Mouse (Mus musculus) lung, adult 18-20 months (tissue): ENCODE data around the gene Ubb.
"Not testable (repeated sequence)": the region's sequence is repeated elsewhere in the genome, so short reads cannot be mapped to it uniquely, and the experiment has no call there.

Experiments used
- DNase-seq, 2 experiments: peaks; one replicate each; pipeline ENCODE4 v3.0.0; 2022; ENCODE audit warnings: mixed read lengths in 2 of 2

Gene Ubb

DNA sequence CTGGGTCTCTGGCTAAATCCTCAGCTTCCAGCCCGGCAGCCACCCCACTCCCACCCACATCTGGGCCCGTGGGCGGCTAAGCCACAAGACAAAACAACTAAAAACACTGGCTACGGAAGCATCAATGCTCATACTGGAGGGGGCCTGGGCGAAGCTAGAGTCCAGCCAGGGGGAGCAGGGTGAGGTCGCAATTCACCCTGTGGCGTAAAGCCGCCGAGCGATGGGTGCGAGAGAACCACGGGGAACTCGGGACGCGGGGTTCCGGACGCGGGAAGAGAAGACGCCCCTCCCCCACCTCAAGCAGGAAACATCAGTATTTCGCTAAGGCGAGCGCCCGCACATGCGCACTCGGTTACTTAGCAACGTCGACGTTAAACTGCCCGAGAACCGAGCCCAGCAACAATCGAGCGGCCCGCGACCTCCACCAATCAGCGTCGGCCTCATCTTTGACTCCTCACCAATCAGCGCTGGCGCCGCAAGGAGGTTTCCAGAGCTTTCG is at the start of gene Ubb:
Gene Ubb, plus strand, starts transcription at position 445 of the 499 bp plus-strand sequence.
- peak; percentile 99 to 100 for DNase-seq

DNA sequence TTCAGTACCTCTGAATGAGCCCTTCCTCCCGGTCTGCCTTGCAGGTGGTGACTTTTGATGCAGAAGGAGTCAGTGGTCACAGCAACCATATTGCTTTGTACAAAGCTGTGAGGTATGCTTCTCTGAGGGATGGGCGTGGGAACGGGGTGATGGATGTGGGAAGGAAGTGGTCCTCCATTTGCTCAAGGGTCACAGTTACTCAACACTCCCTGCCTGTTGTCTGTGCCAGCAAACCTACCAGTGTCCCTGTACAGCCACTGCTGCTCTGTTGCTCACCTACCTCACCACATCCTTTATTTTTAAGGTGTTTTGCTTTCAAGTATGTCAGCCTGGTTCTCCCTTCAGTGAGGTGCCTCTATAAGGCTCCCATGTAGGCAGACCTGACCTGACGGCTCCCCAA is 43.3 kb upstream of the Ubb start:
- DNase-seq: no peak

GRCm38 (mm10) chr11:62508365-62508764 is 42.6 kb upstream of the Ubb start:
- DNase-seq: not testable (repeated sequence)

- not testable (repeated sequence) for DNase-seq
Measured at GRCm38 (mm10) chr11:62508816-62509215, 42.2 kb upstream of the Ubb start.

GRCm38 (mm10) chr11:62509571-62509970 is 41.4 kb upstream of the Ubb start:
- no peak for DNase-seq

DNA sequence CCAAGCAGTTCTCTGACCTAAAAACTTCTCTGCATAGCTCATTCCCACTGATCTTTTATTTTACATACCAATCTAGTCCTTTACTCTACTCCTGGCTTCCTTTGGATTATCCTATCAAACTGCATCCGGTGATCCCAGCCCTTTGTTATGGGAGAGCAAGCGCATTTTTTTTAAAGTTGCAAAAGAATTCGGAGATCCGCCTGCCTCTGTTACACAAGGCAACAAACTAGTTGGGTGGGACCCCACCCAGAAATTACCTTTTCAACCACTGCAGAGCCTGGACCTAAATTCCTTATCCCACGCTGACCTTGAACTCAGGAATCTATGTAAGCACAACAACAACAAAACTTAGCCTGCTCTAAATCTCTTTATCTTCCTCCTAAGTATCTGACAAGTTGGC is 40.0 kb upstream of the Ubb start:
- no peak for DNase-seq

DNA sequence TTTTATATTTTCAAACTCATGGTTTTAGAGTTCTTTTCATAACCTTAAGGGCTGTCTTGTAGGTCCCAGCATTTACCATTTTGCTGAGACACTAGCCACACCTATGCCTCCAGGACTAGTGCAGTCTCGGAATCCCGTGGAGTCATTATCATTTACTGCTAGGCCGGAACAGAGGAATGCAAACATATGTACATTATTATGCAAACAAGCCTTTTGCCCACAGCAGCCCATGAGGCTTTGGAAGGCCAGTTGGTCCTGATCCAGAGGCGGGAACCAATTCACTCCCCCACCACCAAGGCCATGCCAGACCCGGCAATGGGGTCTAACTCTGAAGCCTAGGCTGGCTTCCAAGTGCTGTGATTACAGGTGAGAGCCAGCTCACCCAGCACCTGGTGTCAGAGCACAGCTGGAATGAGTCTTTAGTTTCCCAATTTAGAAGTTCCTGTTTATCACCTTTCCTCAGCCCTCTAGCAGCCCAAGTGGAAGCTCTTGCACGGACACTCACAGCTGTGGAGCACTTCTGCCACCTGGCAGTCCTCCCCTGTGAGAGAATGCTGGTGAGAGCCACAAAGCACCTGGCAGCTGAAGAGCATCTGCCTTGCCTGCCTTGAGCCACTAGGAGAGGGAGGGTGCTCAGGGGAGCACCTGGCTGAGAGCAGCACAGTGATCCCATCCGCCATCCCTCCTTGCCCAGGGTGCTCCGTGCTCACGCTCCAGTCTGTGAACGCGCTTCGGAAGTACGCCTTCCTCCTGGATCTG is 39.3 kb upstream of the Ubb start:
- DNase-seq: peak; percentile 22 to 36

GRCm38 (mm10) chr11:62512529-62513080 is 38.4 kb upstream of the Ubb start:
- DNase-seq: no peak

- DNase-seq: no peak
Measured at GRCm38 (mm10) chr11:62513311-62513710, 37.7 kb upstream of the Ubb start.

GRCm38 (mm10) chr11:62518991-62519390 is 32.0 kb upstream of the Ubb start:
- peak in 1 of 2 experiments; percentile 9 for DNase-seq

GRCm38 (mm10) chr11:62522283-62522682 is 28.7 kb upstream of the Ubb start:
- DNase-seq: no peak

GRCm38 (mm10) chr11:62537089-62537488 is 13.9 kb upstream of the Ubb start:
- no peak for DNase-seq

- DNase-seq: no peak
Measured at GRCm38 (mm10) chr11:62537590-62537989, 13.4 kb upstream of the Ubb start.

- DNase-seq: peak; percentile 49 to 58
Measured at GRCm38 (mm10) chr11:62538321-62539088, 12.5 kb upstream of the Ubb start.

- DNase-seq: peak; percentile 73 to 75
Measured at GRCm38 (mm10) chr11:62539089-62539890, 11.7 kb upstream of the Ubb start, which contains the start of gene Cenpv. TSS of gene Cenpv (minus strand) at chr11:62539261.

GRCm38 (mm10) chr11:62540167-62540566 is 10.8 kb upstream of the Ubb start:
- DNase-seq: no peak

- no peak for DNase-seq
Measured at GRCm38 (mm10) chr11:62540969-62541368, 10.0 kb upstream of the Ubb start.

DNA sequence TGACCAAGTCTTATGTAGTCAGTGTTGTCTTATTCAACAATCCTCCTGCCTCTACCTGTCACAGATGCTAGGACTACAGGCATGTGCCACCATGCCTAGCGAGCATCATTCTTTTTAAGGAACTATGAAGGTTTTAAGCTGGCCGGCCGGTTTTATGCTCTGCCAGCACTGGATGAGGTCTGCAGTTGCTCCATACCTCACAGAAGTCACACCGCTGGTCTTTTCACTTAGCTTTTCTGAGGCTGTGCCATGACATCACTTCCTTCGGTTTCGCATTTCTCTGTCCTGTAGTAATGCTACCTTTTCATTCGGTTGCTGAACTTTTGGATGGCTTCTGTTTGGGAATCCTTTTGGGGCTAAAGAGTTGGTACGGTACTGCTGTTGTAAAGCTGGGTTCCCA is 9.4 kb upstream of the Ubb start:
- no peak for DNase-seq

DNA sequence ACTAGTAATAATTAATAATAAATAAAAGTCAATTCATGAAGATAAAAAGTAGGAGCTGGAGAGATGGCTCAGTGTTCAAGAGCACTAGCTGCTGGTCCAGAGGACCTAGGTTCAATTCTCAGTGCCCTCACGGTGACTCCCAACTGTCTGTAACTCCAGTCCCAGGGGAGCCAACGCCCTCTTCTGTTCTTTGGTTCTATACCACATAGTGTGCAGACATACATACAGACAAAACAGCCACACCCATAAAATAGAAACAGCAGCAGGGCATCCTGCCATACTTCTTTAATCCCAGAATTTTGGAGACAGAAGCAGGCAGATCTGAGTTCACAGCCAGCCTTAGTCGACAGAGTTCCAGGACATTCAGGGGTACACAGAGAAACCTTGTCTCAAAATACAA is 7.0 kb upstream of the Ubb start:
- no peak for DNase-seq

DNA sequence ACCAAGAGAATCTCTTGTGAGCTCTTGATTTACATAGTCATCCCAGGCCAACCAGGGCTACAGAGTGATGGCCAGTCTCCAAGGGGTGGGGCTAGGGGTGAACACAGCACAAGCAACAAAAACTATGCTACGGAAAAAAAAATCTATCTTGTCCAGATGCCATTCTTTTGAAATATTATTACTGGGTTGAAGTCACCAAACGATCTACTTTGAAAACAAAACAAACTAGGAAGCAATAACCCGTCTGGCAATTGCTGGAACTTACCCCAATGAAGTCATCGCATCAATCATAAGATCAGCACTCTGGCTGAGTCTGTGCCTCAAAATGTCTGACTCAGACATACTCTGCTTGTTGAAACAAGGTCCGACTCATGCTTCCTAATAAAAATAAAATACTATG is 1.2 kb upstream of the Ubb start:
- DNase-seq: peak; percentile 78 to 82

- peak; percentile 88 to 91 for DNase-seq
Measured at GRCm38 (mm10) chr11:62550227-62550685, 715 bp upstream of the Ubb start.
